Mouse (Mus musculus) stomach, embryonic 15.5 days (tissue): Measurements from ENCODE around the gene Olfr322. TPM values are rescaled to one million over a fixed set of nuclear protein-coding genes. Genes with fewer than 3 reads are reported as not detected.
A peak's percentile ranks its signal among the peaks of the same experiment; 100 is the strongest.
"Not testable (repeated sequence)": the region's sequence is repeated elsewhere in the genome, so short reads cannot be mapped to it uniquely, and the experiment has no call there.

Experiments
- ATAC-seq: fragments of 200-750 bp; cut with Nextera tagmentation; 2 replicates; pipeline ENCODE4 v1.8.0; 2017; ENCODE audit warnings: low read depth, moderate number of reproducible peaks, moderate TSS enrichment; ENCODE audit not compliant: insufficient read depth, low FRiP score
- H3K27ac ChIP-seq: fragments of 300-500 bp; sonication (generic); 2 replicates; pipeline ENCODE4 v1.5.1; 2015; ENCODE audit warnings: mild to moderate bottlenecking, inconsistent platforms
- H3K27me3 ChIP-seq: fragments of 300-500 bp; sonication (generic); replicated peaks from 2 replicates; pipeline ENCODE4 v1.6.1; 2015; ENCODE audit warnings: inconsistent platforms
- H3K36me3 ChIP-seq: fragments of 300-500 bp; sonication (generic); 2 replicates; pipeline ENCODE4 v1.6.1; 2015; ENCODE audit warnings: inconsistent platforms
- H3K4me1 ChIP-seq: fragments of 300-500 bp; sonication (generic); 2 replicates; pipeline ENCODE4 v1.6.1; 2015; ENCODE audit warnings: inconsistent platforms
- H3K4me2 ChIP-seq: fragments of 300-500 bp; sonication (generic); 2 replicates; pipeline ENCODE4 v1.6.1; 2015; ENCODE audit warnings: mild to moderate bottlenecking, inconsistent platforms
- H3K4me3 ChIP-seq: fragments of 300-500 bp; sonication (generic); replicated peaks from 2 replicates; pipeline ENCODE4 v1.5.1; 2015; ENCODE audit warnings: inconsistent platforms
- H3K9ac ChIP-seq: fragments of 300-500 bp; sonication (generic); 2 replicates; pipeline ENCODE4 v1.6.1; 2015; ENCODE audit warnings: inconsistent platforms
- H3K9me3 ChIP-seq: fragments of 300-500 bp; sonication (generic); 2 replicates; pipeline ENCODE4 v1.6.1; 2016; ENCODE audit warnings: inconsistent platforms
- WGBS: fragments of 180-500 bp; shearing (Covaris S2); methylation state at CpG from one replicate; pipeline ENCODE4 v1.1.7; 2015; 5-methylcytosine and 5-hydroxymethylcytosine counted together
- polyA plus RNA-seq: library from polyadenylated mRNA; unstranded; fragments of >200 nt; fragmentation: Nextera tagmentation; extraction: Ambion mirVana; gene quantifications from 2 replicates; pipeline ENCODE4 v1.2.1, GENCODE M21; 2015

The Olfr322 gene
- polyA plus RNA-seq, 1 experiment from 2014 or later = not detected

- H3K4me2 ChIP-seq = peak overlapping the region; percentile 70
- peaks cover 6% of the 10 kb centered on the region for H3K27me3 ChIP-seq
- 28% methylated on average over 14 of the region's 14 CpGs for WGBS
- no peaks in the 10 kb centered on the region; the same call in 1 of the 2 replicates for H3K4me1 ChIP-seq
- H3K36me3 ChIP-seq = no peaks in the 10 kb centered on the region
- H3K9ac ChIP-seq = no peak overlapping the region
- no peaks in the 10 kb centered on the region for H3K9me3 ChIP-seq
- no peak overlapping the region for H3K27ac ChIP-seq
- peak; percentile 61; the same call in 1 of the 2 replicates for ATAC-seq
- peak overlapping the region; percentile 34; the same call in 1 of the 2 replicates for H3K4me3 ChIP-seq
These were observed 17.5 kb upstream of the Olfr322 start for GRCm38 (mm10) chr11:58641057-58641456.

- ATAC-seq = peak; percentile 93
- Histone ChIP-seq H3K4me1 (no peaks in the 10 kb centered on the region; the same call in 1 of the 2 replicates), H3K4me3 (no peak overlapping the region), H3K36me3 (no peaks in the 10 kb centered on the region), H3K27me3 (peaks cover 6% of the 10 kb centered on the region), H3K4me2 (no peak overlapping the region), H3K9ac (no peak overlapping the region), H3K27ac (no peak overlapping the region), H3K9me3 (no peaks in the 10 kb centered on the region)
- 78% methylated on average over 13 of the region's 13 CpGs for WGBS
These were observed 16.8 kb upstream of the Olfr322 start for GRCm38 (mm10) chr11:58641638-58642358.

GRCm38 (mm10) chr11:58643350-58643749 is 15.2 kb upstream of the Olfr322 start:
- H3K9me3 ChIP-seq = no peaks in the 10 kb centered on the region
- H3K27me3 ChIP-seq = peaks cover 6% of the 10 kb centered on the region
- 34% methylated on average over 6 of the region's 6 CpGs for WGBS
- H3K27ac ChIP-seq = no peak overlapping the region
- H3K4me2 ChIP-seq = no peak overlapping the region
- H3K4me3 ChIP-seq = no peak overlapping the region
- no peaks in the 10 kb centered on the region for H3K36me3 ChIP-seq
- ATAC-seq = no peak
- H3K9ac ChIP-seq = no peak overlapping the region
- no peaks in the 10 kb centered on the region; the same call in 1 of the 2 replicates for H3K4me1 ChIP-seq

GRCm38 (mm10) chr11:58655151-58655550 is 3.4 kb upstream of the Olfr322 start:
- no peaks in the 10 kb centered on the region for H3K36me3 ChIP-seq
- H3K9ac ChIP-seq = no peak overlapping the region
- no peak overlapping the region for H3K4me2 ChIP-seq
- no peak for ATAC-seq
- H3K9me3 ChIP-seq = no peaks in the 10 kb centered on the region
- no peaks in the 10 kb centered on the region for H3K27me3 ChIP-seq
- no peak overlapping the region for H3K27ac ChIP-seq
- 85% methylated on average over 3 of the region's 3 CpGs for WGBS
- H3K4me3 ChIP-seq = no peak overlapping the region
- H3K4me1 ChIP-seq = no peaks in the 10 kb centered on the region

- Histone ChIP-seq H3K4me3 (no peak overlapping the region), H3K4me2 (no peak overlapping the region), H3K27me3 (no peaks in the 10 kb centered on the region), H3K36me3 (no peaks in the 10 kb centered on the region), H3K9me3 (no peaks in the 10 kb centered on the region), H3K27ac (no peak overlapping the region), H3K4me1 (no peaks in the 10 kb centered on the region), H3K9ac (no peak overlapping the region)
- no peak for ATAC-seq
These were observed 10.7 kb downstream of the Olfr322 start for GRCm38 (mm10) chr11:58669252-58669651.

- Histone ChIP-seq H3K4me2 (no peak overlapping the region), H3K27ac (no peak overlapping the region), H3K36me3 (no peaks in the 10 kb centered on the region), H3K4me1 (no peaks in the 10 kb centered on the region), H3K9me3 (no peaks in the 10 kb centered on the region), H3K27me3 (no peaks in the 10 kb centered on the region), H3K9ac (no peak overlapping the region), H3K4me3 (no peak overlapping the region)
- 51% methylated on average over 4 of the region's 4 CpGs for WGBS
- no peak for ATAC-seq
These were observed 13.2 kb downstream of the Olfr322 start for GRCm38 (mm10) chr11:58671825-58672224.

- H3K4me3 ChIP-seq = no peak within 1 kb of the TSS
- H3K4me2 ChIP-seq = no peak within 1 kb of the TSS
- no peaks in the 10 kb centered on the region for H3K27me3 ChIP-seq
- no peaks in the 10 kb centered on the region for H3K4me1 ChIP-seq
- no peaks in the 10 kb centered on the region for H3K9me3 ChIP-seq
- no peak within 1 kb of the TSS for H3K9ac ChIP-seq
- no peak for ATAC-seq
- WGBS = 72% methylated on average over 1 of the region's 1 CpGs
- no peaks in the 10 kb centered on the region for H3K36me3 ChIP-seq
- H3K27ac ChIP-seq = no peak within 1 kb of the TSS
These were observed 22.2 kb downstream of the Olfr322 start, which contains the start of gene Olfr320 for GRCm38 (mm10) chr11:58680799-58681198. Gene Olfr320 (plus strand): TSS chr11:58681099.

- Histone ChIP-seq H3K4me2 (no peak within 1 kb of the TSS), H3K4me1 (no peaks in the 10 kb centered on the region), H3K9me3 (no peaks in the 10 kb centered on the region), H3K27me3 (no peaks in the 10 kb centered on the region), H3K27ac (no peak within 1 kb of the TSS), H3K9ac (no peak within 1 kb of the TSS), H3K4me3 (no peak within 1 kb of the TSS), H3K36me3 (no peaks in the 10 kb centered on the region)
- no peak for ATAC-seq
- WGBS = 85% methylated on average over 3 of the region's 3 CpGs
These were observed 40.3 kb downstream of the Olfr322 start, which contains the start of gene Olfr319 for GRCm38 (mm10) chr11:58698862-58699261. Gene Olfr319 (plus strand): TSS chr11:58699162.

- no peaks in the 10 kb centered on the region for H3K4me1 ChIP-seq
- H3K36me3 ChIP-seq = no peaks in the 10 kb centered on the region
- H3K4me2 ChIP-seq = no peak overlapping the region
- 81% methylated on average over 11 of the region's 11 CpGs for WGBS
- no peak overlapping the region for H3K4me3 ChIP-seq
- H3K9ac ChIP-seq = no peak overlapping the region
- H3K27me3 ChIP-seq = no peaks in the 10 kb centered on the region
- no peak overlapping the region for H3K27ac ChIP-seq
- H3K9me3 ChIP-seq = no peaks in the 10 kb centered on the region
- ATAC-seq = no peak
These were observed 50.5 kb downstream of the Olfr322 start for GRCm38 (mm10) chr11:58709086-58709485.

GRCm38 (mm10) chr11:58717723-58718122 is 59.1 kb downstream of the Olfr322 start:
- not testable (repeated sequence) for H3K9ac ChIP-seq, H3K4me2 ChIP-seq, H3K4me3 ChIP-seq, H3K27me3 ChIP-seq, H3K36me3 ChIP-seq, ATAC-seq, H3K9me3 ChIP-seq, H3K4me1 ChIP-seq, H3K27ac ChIP-seq
- 84% methylated on average over 7 of the region's 7 CpGs for WGBS
